Mouse (Mus musculus): ENCODE data around the gene Dpp6.

Dpp6 gene

GRCm38 (mm10) chr5:27292236-27292635, 475.2 kb downstream of the Dpp6 start:
- CTCF ChIA-PET = no interaction called here

DNA sequence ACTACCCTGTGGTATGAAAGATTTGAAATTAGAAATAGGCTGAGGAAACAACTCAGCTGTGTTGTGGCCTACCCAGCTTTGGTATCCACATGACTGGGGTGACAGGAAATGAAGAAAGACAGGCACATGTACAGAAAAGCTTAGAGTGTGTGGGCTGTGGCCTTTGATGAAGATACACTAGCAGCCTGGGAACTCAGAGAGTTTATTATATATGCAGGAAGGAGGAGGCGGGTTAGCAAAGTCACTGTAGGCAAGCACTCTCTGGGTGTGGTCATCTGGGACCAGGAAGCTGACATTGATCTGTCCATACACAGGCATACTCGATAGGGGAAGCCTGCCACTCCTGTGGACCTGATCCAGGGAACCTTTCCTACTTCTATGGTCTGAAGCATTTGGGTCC, 487.1 kb downstream of the Dpp6 start:
- CTCF ChIA-PET = interaction anchor here (0.6 kb wide), 1 partner anchor 319 kb away, joined by 4 read pairs; no protein-coding TSS in a partner anchor

- CTCF ChIA-PET = no interaction called here
Measured at GRCm38 (mm10) chr5:27306497-27307152, 489.6 kb downstream of the Dpp6 start.

DNA sequence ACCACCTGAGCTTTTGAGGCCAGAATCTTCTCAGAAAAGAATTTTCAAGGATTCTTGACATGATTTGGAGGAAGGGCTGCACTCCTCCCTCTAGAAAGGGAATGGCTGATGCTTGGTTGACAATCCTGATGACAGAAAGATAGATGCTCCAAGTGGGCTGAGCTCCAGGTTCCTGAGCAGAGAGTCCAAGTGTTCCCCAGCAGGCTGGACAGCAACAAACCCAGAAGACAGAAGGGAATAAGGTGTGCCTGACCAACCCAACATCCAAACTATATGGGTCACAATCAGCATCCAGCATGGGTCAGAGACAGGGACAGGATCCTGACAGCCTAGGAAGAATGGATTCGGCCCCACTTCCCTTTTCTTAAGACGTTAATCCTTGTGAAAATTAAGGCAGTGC, 493.2 kb downstream of the Dpp6 start:
- CTCF ChIA-PET = no interaction called here

- CTCF ChIA-PET = no interaction called here
Measured at GRCm38 (mm10) chr5:27316674-27317073, 499.7 kb downstream of the Dpp6 start.

DNA sequence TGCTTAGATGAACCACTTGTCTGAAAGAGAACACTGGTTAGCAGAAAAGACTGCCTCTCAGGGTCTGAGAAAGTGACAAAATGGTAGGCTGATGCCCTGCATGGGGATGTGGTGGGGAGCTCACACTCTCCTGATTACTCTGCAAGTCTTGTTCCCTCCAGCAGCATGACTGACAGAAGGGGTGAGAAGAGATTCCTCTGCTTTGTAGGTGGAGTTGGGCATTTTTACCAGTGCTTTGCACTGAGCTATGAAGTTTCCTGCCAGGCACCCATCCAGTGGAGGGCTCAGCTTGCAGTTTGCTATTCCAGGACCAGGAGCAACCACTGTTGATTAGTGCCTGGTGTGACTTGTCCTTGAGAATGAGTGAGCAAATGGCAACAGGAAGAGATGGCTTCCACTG, 500.3 kb downstream of the Dpp6 start:
- CTCF ChIA-PET = no interaction called here

GRCm38 (mm10) chr5:27317832-27318231, 500.8 kb downstream of the Dpp6 start:
- CTCF ChIA-PET = no interaction called here

- CTCF ChIA-PET = no interaction called here
Measured at GRCm38 (mm10) chr5:27319731-27320130, 502.7 kb downstream of the Dpp6 start.

- CTCF ChIA-PET = no interaction called here
Measured at GRCm38 (mm10) chr5:27322895-27323792, 506.1 kb downstream of the Dpp6 start.

DNA sequence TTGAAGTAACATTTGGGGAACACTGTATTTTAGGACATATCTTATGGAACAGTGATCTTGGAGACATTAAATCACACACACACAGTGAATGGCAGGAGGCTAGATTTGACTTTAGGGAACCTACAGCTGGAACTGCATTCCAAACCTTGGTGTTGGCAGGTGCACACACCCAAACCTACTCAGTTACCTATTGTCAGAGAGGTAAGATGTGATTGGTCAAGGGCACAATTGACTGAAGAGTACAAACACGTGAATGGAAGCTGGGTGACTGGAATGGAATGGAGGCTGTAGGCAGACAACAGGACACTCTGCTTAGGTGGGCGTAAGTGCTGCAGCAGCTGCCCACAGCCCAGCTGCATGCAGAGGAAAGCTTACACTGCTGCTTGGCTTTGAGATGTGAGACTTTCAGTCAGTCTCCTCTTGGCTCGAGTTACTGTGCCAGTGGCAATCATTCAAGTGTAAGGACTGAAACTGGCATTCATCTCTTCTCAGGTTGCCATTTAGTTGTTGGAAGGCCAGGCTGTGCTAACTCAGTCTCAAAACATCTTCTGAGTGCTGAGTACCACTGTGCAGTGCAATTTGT, 507.4 kb downstream of the Dpp6 start:
- CTCF ChIA-PET = no interaction called here

DNA sequence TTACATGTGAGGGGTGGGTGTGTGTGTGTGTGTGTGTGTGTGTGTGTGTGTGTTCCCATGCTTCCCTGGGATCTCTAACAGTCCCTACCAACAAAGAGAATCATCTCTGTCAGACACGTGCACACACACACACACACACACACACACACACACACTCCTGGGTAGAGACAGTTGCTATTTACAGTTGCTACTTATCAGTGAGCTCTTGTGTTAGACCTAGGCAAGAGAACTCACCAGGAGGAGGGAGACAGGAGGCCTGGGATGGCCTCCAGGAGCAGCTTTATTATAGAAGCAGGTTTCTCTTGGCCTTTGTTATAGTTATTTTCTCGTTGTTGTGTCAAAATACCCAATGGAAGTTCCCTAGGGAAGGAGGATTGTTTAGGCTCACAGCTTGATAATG, 519.7 kb downstream of the Dpp6 start:
- CTCF ChIA-PET = no interaction called here

GRCm38 (mm10) chr5:27339196-27340030, 522.4 kb downstream of the Dpp6 start:
- CTCF ChIA-PET = no interaction called here

GRCm38 (mm10) chr5:27342276-27342675, 525.3 kb downstream of the Dpp6 start:
- CTCF ChIA-PET = no interaction called here

- CTCF ChIA-PET = no interaction called here
Measured at GRCm38 (mm10) chr5:27343626-27344025, 526.6 kb downstream of the Dpp6 start.

DNA sequence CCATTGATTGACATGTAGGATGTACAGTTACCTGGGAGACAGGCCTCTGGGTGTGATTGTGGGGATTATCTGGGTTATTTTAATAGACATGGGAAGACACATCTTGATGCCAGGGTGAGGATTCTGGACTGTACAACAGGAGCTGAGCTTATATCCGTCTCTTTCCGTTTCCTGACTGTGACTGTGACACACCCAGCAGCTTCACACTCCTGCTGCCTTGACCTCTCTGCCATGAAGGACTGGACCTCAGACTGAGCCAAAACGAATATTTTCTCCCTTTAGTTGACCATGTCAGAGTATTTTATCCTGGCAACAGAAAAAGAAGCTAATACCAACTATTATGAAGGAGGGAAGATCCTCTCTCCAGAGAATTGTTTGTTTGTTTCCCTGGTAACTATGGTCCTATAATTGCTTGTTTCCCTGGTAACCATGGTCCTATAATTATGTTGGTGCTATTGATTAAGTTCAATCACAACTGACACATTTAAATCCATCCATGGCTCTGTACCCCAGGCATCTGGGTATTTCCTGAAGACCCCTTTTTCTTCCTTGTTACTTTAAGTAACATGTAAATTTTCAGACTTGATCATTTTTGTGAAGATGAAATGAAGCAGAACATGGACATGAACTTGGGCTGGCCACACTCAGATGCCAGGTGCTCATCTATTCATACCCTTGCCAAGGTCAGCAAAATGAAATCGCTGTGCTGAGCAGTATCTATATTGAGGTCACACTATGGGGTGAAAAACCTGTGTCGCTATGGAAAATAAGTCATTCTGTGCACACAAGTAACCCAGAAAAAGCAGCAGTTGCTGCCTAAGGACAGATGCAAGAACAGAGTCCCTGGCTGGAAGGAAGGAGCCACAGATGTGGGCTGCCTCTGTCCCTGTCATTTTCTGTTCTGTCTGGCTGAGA, 531.4 kb downstream of the Dpp6 start:
- CTCF ChIA-PET = no interaction called here

DNA sequence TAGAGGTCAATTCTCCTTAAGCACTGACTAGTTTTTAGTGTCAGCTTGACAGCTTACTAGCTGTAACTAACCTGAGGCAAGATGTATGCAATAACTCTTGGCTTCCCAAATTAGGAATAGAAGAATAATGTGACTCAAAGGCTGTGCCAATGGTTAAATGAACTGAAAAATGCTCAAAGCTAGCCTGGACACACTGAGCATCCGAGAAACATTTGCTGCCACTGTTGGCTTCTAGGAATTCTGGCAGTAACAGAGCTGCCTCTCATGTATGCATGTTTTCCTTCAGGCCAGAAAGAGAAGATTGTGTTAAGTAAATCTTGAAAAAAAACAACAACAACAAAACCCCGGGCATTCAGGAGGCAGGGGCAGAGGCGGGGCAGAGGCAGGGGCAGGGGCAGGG, 540.6 kb downstream of the Dpp6 start:
- CTCF ChIA-PET = no interaction called here

GRCm38 (mm10) chr5:27365946-27366345, 548.9 kb downstream of the Dpp6 start:
- CTCF ChIA-PET = no interaction called here

DNA sequence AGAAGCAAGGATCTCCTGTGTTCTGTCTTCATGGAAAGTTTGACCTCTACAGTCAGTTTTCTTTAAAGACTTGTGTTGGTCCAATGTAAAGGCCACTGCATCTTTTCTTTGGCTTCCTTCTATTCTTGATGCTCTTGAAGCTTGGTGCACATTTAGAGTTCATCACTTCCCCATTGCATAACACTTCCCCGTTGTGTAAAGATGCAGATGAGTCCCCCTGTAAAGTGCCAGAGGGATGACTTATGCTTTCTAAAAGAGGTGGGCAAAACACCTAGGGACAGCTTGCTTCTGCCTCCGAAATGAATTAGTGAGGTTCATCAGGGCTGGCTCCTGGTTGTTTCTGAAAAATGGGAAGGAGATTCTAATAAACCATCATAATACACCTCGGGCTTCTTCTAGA, 553.8 kb downstream of the Dpp6 start:
- CTCF ChIA-PET = no interaction called here

- CTCF ChIA-PET = no interaction called here
Measured at GRCm38 (mm10) chr5:27373931-27374330, 556.9 kb downstream of the Dpp6 start.

DNA sequence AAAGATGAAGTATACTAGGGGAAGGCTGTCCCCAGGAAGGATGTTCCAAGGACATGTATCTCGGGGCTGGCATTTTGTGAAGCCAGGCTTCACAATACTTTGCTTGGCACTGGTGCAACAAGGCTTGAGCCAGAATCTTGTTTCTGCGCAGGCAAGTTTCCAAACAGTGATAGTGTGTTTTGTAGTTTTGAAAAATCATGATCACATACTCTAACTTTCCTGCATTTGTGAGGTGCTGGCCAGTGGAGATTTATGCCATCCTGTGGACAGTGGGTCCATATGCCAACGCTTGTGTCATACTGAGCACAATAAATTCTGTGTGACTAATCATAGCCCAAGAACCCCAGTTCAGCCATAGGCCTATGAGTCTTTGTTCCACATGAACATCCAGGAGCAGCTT, 558.8 kb downstream of the Dpp6 start:
- CTCF ChIA-PET = no interaction called here
